Mouse (Mus musculus): ENCODE results near the gene Eef2k.

GRCm38 (mm10) chr7:120843037-120843621 lies 498 bp downstream of the Eef2k start:
- TF ChIP-seq CTCF (IDR thresholded peaks at IDR 0.05; ENCODE audit: control insufficient read depth, insufficient read depth, insufficient read length) = no peak
- peak; percentile 28 for TF ChIP-seq MAX (IDR thresholded peaks at IDR 0.05)
- TF ChIP-seq CEBPB (IDR thresholded peaks at IDR 0.05; ENCODE audit: low read depth) = no peak
- no peak for TF ChIP-seq MYOG (IDR thresholded peaks at IDR 0.05; ENCODE audit: control insufficient read depth, extremely low read depth, insufficient read length)
